Mouse (Mus musculus) heart, embryonic 14.5 days (tissue): ENCODE measurements around the gene Stoml3. TPM values are rescaled to one million over a fixed set of nuclear protein-coding genes. Genes with fewer than 3 reads are reported as not detected.

Source experiments
- ATAC-seq: fragments of 200-750 bp; cut with Nextera tagmentation; 2 replicates; pipeline ENCODE4 v1.8.0; 2017; ENCODE audit warnings: low read depth, moderate TSS enrichment; ENCODE audit not compliant: insufficient number of reproducible peaks, insufficient read depth, low FRiP score
- H3K27ac ChIP-seq, 2 experiments: fragments of 200-500 bp in 1 of 2; fragments of 300-500 bp in 1 of 2; sonication (generic) in 1 of 2; replicated peaks in 1 of 2; 2 replicates each; pipeline ENCODE4 v1.5.1; 2012 to 2014; ENCODE audit warnings: low read depth in 2 of 2, low read length in 2 of 2, control low read depth in 1 of 2, mild to moderate bottlenecking in 1 of 2, mixed read lengths in 1 of 2; ENCODE audit not compliant: control insufficient read depth in 1 of 2, insufficient read depth in 1 of 2
- H3K27me3 ChIP-seq: fragments of 300-500 bp; sonication (generic); 2 replicates; pipeline ENCODE4 v1.6.1; 2014; ENCODE audit warnings: mild to moderate bottlenecking, low read length, control low read depth; ENCODE audit not compliant: control insufficient read depth, insufficient read depth
- H3K36me3 ChIP-seq: fragments of 300-500 bp; sonication (generic); 2 replicates; pipeline ENCODE4 v1.6.1; 2014; ENCODE audit warnings: mild to moderate bottlenecking, control low read depth, low read length, mixed read lengths; ENCODE audit not compliant: control insufficient read depth, insufficient read depth
- H3K4me1 ChIP-seq, 2 experiments: fragments of 200-500 bp in 1 of 2; fragments of 300-500 bp in 1 of 2; sonication (generic) in 1 of 2; 2 replicates each; pipeline ENCODE4 v1.6.1; 2012 to 2014; ENCODE audit warnings: low read length in 2 of 2, control low read depth in 1 of 2, mixed read lengths in 1 of 2; ENCODE audit not compliant: control insufficient read depth in 2 of 2, insufficient read depth in 2 of 2
- H3K4me2 ChIP-seq: fragments of 300-500 bp; sonication (generic); 2 replicates; pipeline ENCODE4 v1.6.1; 2014; ENCODE audit warnings: mild to moderate bottlenecking, low read length
- H3K4me3 ChIP-seq, 2 experiments: fragments of 200-500 bp in 1 of 2; fragments of 300-500 bp in 1 of 2; sonication (generic) in 1 of 2; 2 replicates each; pipeline ENCODE4 v1.5.1; 2012 to 2014; ENCODE audit warnings: low read length in 2 of 2, mild to moderate bottlenecking in 2 of 2, control low read depth in 1 of 2, low read depth in 1 of 2, moderate library complexity in 1 of 2; ENCODE audit not compliant: control insufficient read depth in 1 of 2, insufficient read depth in 1 of 2
- H3K9ac ChIP-seq: fragments of 300-500 bp; sonication (generic); 2 replicates; pipeline ENCODE4 v1.6.1; 2014; ENCODE audit warnings: mild to moderate bottlenecking, low read length
- H3K9me3 ChIP-seq: fragments of 300-500 bp; sonication (generic); 2 replicates; pipeline ENCODE4 v1.6.1; 2016; ENCODE audit warnings: low read length, control low read depth; ENCODE audit not compliant: control insufficient read depth
- WGBS: fragments of 180-500 bp; shearing (Covaris S2); extraction: QIAGEN DNeasy Blood & Tissue Kit; methylation state at CpG from one replicate; pipeline ENCODE4 v1.1.7; 2014; 5-methylcytosine and 5-hydroxymethylcytosine counted together
- polyA plus RNA-seq: library from polyadenylated mRNA; unstranded; fragments of >200 nt; fragmentation: Nextera tagmentation; extraction: Ambion mirVana; gene quantifications from 2 replicates; pipeline ENCODE4 v1.2.1, GENCODE M21; 2014

Gene Stoml3
- polyA plus RNA-seq, 1 experiment from 2014 or later = 0.11 TPM

DNA sequence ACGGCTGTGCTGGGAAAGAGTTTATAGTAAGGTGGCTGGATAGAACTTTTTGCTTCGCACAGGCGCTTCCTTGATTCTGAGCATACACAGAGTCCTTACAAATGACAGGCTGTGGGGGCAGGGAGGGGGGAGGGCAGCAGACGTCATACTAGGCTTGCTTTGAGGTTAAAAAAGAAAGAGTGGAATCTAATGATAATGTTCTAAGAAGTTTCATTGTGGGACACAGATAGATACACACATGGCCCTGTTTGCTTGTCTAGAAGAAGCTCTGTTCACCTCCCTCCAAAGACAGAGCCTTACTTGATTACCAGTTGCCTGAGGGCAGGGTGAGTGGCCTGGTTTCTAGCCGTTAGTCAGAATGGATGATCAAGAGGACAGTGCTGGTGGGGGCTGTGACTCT, 24.6 kb downstream of the Stoml3 start:
- Histone ChIP-seq H3K4me2 (no peak overlapping the region), H3K27me3 (no peaks in the 10 kb centered on the region), H3K36me3 (peaks cover 10% of the 10 kb centered on the region; the same call in 1 of the 2 replicates), H3K9me3 (no peaks in the 10 kb centered on the region), H3K4me1 (peaks cover 0 to 4% of the 10 kb centered on the region in 2 experiments; a peak in 2 of 4 replicates), H3K4me3 (no peak overlapping the region), H3K9ac (no peak overlapping the region), H3K27ac (no peak overlapping the region)
- ATAC-seq = no peak
- 45% methylated on average over 5 of the region's 5 CpGs for whole genome bisulfite sequencing

DNA sequence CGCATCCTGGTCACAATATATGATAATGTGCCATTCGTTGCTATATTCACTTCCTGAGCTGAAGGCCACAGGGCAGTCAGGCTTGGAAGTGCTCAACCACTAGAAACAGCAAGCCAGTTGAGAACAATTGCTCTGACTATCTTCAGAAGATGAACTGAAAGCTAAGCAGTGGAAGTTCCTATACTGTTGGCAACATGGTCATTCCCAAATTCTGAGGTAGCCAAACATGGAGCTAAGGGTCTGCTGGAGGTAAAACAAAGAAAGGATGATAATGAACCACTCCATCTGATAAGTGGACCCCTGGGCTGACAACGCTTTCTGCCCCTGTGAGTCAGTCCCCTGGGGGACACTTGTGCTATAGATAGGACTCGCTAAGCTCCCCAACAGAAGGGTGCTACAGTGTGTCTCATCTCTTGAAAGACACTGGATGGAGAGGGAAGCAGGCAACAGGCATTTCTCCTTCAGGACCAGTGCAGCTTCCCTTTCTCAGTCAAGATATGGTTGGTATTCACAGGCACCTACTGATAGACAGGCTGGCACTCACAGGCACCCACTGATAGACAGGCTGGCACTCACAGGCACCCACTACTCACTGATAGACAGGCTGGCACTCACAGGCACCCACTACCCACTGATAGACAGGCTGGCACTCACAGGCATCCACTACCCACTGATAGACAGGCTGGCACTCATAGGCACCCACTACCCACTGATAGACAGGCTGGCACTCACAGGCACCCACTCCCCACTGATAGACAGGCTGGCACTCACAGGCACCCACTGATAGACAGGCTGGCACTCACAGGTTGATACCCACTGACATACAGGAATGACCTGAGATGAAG, 26.0 kb downstream of the Stoml3 start:
- Histone ChIP-seq H3K9me3 (no peaks in the 10 kb centered on the region), H3K27ac (no peak overlapping the region), H3K27me3 (no peaks in the 10 kb centered on the region), H3K4me1 (peaks cover 0 to 4% of the 10 kb centered on the region in 2 experiments; a peak in 2 of 4 replicates), H3K4me2 (no peak overlapping the region), H3K36me3 (peaks cover 16% of the 10 kb centered on the region; the same call in 1 of the 2 replicates), H3K9ac (no peak overlapping the region), H3K4me3 (no peak overlapping the region)
- ATAC-seq = no peak
- 51% methylated on average over 4 of the region's 4 CpGs for whole genome bisulfite sequencing

DNA sequence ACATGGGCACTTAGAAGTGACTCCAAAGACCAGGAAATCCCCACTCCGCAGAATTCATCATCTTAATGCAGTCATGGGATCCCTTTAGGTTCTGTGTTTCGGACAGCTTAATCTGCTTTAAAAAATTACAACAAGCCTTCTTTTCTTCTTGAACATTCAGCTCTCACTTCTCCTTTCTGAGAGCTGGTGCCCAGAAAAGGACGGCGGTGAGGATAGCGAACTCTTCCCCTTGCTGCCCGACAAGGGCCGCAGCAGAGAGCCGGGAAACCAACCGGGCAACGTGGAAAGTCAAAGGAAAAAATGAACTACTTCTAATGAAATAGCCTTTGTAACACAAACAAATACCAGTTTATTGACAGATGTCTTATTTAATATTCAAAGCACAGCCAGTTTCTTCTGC, 34.3 kb downstream of the Stoml3 start:
- no peak for ATAC-seq
- H3K4me2 ChIP-seq = no peak overlapping the region
- no peaks in the 10 kb centered on the region for H3K4me1 ChIP-seq
- no peak overlapping the region for H3K27ac ChIP-seq
- no peak overlapping the region for H3K9ac ChIP-seq
- WGBS = 88% methylated on average over 10 of the region's 10 CpGs
- H3K27me3 ChIP-seq = no peaks in the 10 kb centered on the region
- H3K36me3 ChIP-seq = peaks cover 8% of the 10 kb centered on the region; the same call in 1 of the 2 replicates
- H3K9me3 ChIP-seq = no peaks in the 10 kb centered on the region
- H3K4me3 ChIP-seq = no peak overlapping the region

DNA sequence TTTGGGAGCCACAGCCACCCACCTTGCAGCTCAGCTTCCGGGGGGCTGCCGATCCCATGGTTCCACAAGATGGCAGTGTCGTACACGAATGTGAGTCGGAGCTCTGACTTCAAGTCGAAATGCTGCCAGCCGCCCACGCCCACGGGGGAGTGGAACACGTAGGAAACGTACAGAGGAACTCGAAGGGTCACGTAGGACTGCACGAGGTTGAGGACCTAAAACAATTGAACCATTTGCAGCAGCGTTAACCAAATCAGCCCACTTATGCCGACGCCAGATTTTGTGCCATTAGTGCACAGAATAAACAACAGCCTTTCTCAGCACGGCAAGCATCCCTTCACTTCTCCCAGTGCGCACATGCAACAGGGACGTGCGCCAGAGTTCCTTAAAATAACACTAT, 37.3 kb downstream of the Stoml3 start:
- Histone ChIP-seq H3K9ac (peak overlapping the region; percentile 57), H3K36me3 (no peaks in the 10 kb centered on the region), H3K27ac (no peak overlapping the region), H3K27me3 (no peaks in the 10 kb centered on the region), H3K9me3 (no peaks in the 10 kb centered on the region), H3K4me1 (no peaks in the 10 kb centered on the region), H3K4me3 (peak overlapping the region; percentile 43 to 50), H3K4me2 (peak overlapping the region; percentile 69)
- ATAC-seq = 0 out of 2 replicates have a peak, but pooled peaks have one; percentile 9
- 7% methylated on average over 21 of the region's 21 CpGs for WGBS

DNA sequence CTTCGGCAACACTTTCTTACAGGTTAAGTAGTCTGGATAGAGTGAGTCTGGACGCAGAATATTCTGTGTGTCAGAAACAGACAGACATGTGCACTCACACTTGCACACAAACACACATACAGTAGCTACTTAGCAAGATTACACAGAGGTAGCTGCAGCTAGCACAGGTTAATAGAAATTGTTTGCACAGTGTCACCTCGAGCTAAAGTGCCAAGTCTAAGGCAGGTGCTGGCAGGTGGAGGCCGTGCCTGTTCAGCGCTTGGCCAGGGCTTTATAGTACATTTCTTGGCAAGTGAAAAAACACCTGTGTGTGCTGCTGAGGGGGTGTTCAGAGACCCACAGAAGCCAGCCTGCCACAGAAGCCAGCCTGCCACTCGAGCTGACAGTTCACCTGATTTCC, 41.9 kb downstream of the Stoml3 start:
- no peak for ATAC-seq
- Histone ChIP-seq H3K9ac (no peak overlapping the region), H3K4me3 (no peak overlapping the region), H3K27me3 (no peaks in the 10 kb centered on the region), H3K4me2 (no peak overlapping the region), H3K4me1 (no peaks in the 10 kb centered on the region), H3K36me3 (no peaks in the 10 kb centered on the region), H3K27ac (no peak overlapping the region), H3K9me3 (no peaks in the 10 kb centered on the region)
- 79% methylated on average over 6 of the region's 6 CpGs for WGBS

DNA sequence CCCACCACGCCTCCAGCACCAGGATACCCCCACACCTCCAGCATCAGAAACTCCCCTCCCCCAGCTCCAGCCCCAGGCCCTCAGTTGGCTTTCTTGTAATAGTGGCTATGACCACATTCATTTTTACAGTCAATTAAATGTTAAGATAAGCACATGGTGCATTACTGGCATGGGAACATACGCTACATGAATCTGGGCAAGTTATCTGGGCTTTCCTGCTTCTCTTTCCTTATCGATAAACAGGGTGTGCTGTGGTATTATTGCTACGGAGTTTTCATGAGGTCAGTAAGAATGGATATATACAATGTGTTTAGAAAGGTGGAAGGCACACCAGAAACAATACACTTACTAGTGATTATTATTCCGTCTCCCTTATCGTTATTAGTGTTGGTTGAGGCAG, 43.6 kb downstream of the Stoml3 start:
- 78% methylated on average over 6 of the region's 6 CpGs for WGBS
- Histone ChIP-seq H3K36me3 (peaks cover 11% of the 10 kb centered on the region), H3K9ac (no peak overlapping the region), H3K4me2 (no peak overlapping the region), H3K27ac (no peak overlapping the region), H3K4me1 (no peaks in the 10 kb centered on the region), H3K9me3 (no peaks in the 10 kb centered on the region), H3K27me3 (no peaks in the 10 kb centered on the region), H3K4me3 (no peak overlapping the region)
- no peak for ATAC-seq

DNA sequence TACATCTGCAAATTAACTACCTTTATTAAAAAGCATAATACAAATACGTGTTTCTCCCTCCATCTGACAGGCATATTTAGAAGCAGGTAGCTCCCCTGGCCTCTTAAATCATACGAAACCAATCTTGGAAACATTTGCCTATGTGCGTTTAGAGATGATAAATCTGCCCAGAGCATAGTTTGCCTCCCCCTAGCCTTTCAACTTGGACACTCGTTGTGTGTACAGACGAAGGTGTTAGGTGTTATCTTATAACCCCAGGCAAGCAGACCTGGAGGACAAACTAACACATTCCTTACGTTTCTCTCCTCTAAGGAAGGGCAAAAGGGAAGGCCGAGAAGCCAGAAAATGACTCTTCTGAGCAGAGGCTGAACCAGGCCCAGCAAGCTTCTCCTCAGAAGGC, 64.2 kb downstream of the Stoml3 start:
- Histone ChIP-seq H3K9me3 (no peaks in the 10 kb centered on the region), H3K27ac (no peak overlapping the region), H3K27me3 (no peaks in the 10 kb centered on the region), H3K4me3 (no peak overlapping the region), H3K9ac (no peak overlapping the region), H3K4me2 (no peak overlapping the region), H3K4me1 (peaks cover 5 to 10% of the 10 kb centered on the region in 2 experiments), H3K36me3 (no peaks in the 10 kb centered on the region)
- WGBS = 46% methylated on average over 7 of the region's 7 CpGs
- ATAC-seq = no peak
